Mouse (Mus musculus): ENCODE results near the gene Ctnnd2. TPM values are rescaled to one million over a fixed set of nuclear protein-coding genes. Genes with fewer than 3 reads are reported as not detected.

Ctnnd2 gene
- total RNA-seq, 2 experiments from 2014 or later = 285 to 297 TPM

DNA sequence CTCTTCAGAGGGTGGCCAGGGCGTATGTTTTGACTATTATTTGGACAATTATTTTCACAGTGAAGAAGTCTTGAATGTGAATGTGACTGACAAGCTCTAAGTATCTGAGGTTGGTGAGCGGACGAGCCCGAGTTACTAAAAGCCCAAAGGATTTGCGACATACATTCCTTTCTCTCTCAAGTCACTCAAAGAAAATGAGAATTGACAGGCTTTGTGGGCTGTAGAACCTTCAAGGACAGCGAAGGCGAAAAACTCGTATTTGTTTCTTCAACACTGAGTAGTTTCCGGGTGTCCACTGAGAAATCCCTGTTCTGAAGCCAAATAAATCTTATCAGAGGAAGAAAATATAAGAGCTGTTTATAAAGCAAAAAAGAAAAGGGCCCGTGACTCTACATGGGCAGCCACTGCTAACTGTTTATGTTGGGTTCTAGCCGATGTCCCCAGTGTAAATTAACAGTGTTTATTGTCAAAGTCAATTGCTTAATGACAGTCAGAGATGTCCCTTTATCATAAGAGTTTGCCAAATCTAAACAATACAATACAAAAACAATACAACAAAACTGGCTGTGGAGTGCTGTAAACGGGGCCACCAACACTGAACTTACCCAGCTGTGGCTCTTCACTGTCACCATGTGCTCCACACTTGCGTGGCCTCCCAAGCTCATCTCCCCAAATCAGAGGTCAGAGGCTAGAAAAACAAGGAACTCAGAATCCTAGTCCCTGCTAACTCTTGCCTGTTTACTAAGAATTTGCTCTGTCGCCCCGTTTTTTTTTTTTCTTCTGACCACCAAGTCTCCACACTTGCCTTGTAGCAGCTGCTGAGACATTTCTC is 818.2 kb downstream of the Ctnnd2 start:
- DNase-seq (ENCODE audit: extremely low spot score in 1 of 2, low spot score in 2 of 2) = no peak
- intact Hi-C loops (cut with DNase I) = no loop called here

GRCm38 (mm10) chr15:30992357-30992756 is 820.0 kb downstream of the Ctnnd2 start:
- intact Hi-C loops (cut with DNase I) = no loop called here
- DNase-seq (ENCODE audit: extremely low spot score in 1 of 2, low spot score in 2 of 2) = no peak

DNA sequence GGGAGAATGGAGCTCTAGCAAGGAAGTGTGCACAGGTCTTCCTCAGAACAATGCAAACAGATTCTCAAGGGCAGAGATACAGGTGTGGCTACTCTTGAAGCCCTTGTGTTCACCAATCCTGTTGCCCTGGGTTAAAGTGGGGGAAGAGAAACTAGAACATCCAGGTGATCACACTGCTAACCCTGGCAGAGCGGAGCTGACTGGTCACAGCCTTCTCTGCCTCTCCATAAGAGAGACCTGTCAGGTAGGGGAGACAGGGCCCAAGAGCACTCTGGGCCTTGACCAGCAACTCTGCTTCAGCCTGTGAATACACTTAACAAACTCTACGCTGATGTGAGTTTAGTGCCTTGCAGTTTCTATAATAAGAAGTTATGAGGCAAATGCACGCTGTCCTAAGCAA is 820.5 kb downstream of the Ctnnd2 start:
- intact Hi-C loops (cut with DNase I) = no loop called here
- no peak for DNase-seq (ENCODE audit: extremely low spot score in 1 of 2, low spot score in 2 of 2)

GRCm38 (mm10) chr15:30995346-30995745 is 823.0 kb downstream of the Ctnnd2 start:
- intact Hi-C loops (cut with DNase I) = no loop called here
- DNase-seq (ENCODE audit: extremely low spot score in 1 of 2, low spot score in 2 of 2) = no peak

DNA sequence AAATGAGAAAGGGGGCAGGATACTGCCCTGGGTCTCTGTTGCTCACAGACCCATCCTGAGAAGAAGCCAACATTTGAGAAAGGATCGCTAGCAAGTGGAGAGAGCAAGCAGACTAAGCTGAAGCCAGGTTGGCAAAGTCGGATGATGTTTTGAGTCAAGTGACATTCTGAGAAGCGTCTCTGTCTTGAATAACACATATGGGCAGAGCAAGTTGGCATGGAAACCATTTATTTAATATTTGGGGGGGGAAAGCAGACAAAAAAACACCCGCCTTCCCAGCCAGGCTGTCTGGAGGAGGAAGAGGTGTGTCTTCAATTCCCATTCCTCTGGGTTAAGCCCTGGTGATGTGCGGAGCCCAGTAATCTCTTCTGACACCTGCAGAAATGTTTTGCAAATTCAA is 832.1 kb downstream of the Ctnnd2 start:
- intact Hi-C loops (cut with DNase I) = no loop called here
- DNase-seq (ENCODE audit: extremely low spot score in 1 of 2, low spot score in 2 of 2) = no peak

- intact Hi-C loops (cut with DNase I) = no loop called here
Measured at GRCm38 (mm10) chr15:31004976-31005375, 832.6 kb downstream of the Ctnnd2 start.

GRCm38 (mm10) chr15:31006050-31006824 is 833.8 kb downstream of the Ctnnd2 start:
- intact Hi-C loops (cut with DNase I) = no loop called here
- DNase-seq (ENCODE audit: extremely low spot score in 1 of 2, low spot score in 2 of 2) = no peak

More at GRCm38 (mm10) chr15:31004976-31005375, 832.6 kb downstream of the Ctnnd2 start:
- no peak for DNase-seq (ENCODE audit: extremely low spot score in 1 of 2, low spot score in 2 of 2)

DNA sequence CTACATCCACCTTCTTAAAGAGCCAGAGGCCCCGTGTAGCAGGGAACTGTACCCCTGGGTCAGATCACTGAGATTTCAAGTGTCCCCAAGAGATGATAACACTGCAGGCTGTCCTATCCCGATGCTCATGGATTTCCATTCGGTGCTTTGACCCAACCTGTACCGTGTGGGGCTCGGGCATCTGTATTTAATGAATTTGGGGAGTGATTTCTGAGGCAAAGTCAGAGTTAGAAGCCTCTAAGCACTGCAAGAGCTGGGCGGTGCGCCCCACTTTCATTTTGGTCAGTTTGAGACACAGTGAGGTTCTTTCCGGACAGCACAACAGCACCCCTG is 834.4 kb downstream of the Ctnnd2 start:
- intact Hi-C loops (cut with DNase I) = no loop called here
- no peak for DNase-seq (ENCODE audit: extremely low spot score in 1 of 2, low spot score in 2 of 2)

DNA sequence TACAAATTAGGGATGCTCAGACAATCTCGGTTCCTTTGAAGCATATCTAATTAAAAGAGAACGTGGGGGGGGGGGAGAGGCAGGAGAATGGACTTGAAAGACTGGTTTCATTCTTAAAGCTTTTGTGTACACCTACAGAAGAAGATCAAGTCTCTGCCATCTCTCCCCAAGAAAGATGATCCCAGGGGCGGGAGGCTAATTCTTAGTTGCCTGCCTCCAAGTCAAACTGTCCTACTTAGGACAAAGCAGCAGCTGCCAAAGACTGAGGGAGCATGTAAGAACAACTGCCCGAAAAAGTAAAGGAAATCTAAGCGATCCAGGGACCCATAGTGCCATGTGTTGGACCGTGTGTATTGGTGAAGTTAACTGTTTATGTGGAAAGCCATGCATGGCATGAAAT is 836.2 kb downstream of the Ctnnd2 start:
- no peak for DNase-seq (ENCODE audit: extremely low spot score in 1 of 2, low spot score in 2 of 2)
- intact Hi-C loops (cut with DNase I) = no loop called here

GRCm38 (mm10) chr15:31020769-31021168 is 848.4 kb downstream of the Ctnnd2 start:
- intact Hi-C loops (cut with DNase I) = no loop called here

DNA sequence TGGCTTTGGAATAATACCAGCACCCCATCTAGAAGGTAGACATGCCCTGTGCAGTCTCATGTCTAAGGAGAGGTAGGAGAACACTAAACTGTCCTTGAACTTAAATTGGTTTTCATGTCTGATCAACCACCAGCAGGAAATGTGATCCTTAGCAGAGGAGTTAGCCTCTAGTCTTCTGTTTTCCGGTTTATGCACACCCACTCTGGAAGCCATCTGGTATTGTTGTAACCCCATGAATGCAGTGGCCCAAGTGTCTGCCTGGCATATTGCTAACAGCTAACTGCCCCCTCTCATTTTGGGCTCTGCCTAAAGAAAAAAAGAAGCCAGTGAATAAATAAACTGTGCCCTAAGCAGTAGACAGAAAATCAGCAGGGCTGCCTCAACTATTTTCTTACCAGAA is 849.6 kb downstream of the Ctnnd2 start:
- intact Hi-C loops (cut with DNase I) = no loop called here
- DNase-seq (ENCODE audit: extremely low spot score in 1 of 2, low spot score in 2 of 2) = no peak

More at GRCm38 (mm10) chr15:31020769-31021168, 848.4 kb downstream of the Ctnnd2 start:
- DNase-seq (ENCODE audit: extremely low spot score in 1 of 2, low spot score in 2 of 2) = no peak

DNA sequence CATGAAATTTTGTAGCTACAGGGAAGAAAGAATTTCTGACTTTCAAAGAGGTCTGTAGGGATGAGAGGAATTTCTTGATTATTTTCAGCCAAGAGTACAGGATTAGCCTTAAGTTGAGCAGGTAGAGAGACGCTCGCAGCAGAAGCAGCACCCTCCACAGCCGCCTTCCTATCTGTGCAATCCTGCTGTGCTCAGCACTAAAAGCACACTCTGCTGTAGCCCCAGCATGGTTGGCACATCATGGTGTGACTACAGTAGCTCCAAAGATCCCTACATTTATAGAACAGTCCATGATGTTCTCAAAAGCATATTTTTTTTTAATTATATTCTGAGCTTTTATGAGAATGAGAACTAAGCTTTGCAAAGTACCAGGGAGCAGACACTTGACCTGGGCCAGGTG is 850.1 kb downstream of the Ctnnd2 start:
- intact Hi-C loops (cut with DNase I) = no loop called here
- no peak for DNase-seq (ENCODE audit: extremely low spot score in 1 of 2, low spot score in 2 of 2)

- intact Hi-C loops (cut with DNase I) = no loop called here
- no peak for DNase-seq (ENCODE audit: extremely low spot score in 1 of 2, low spot score in 2 of 2)
Measured at GRCm38 (mm10) chr15:31023766-31024165, 851.4 kb downstream of the Ctnnd2 start.

- DNase-seq (ENCODE audit: extremely low spot score in 1 of 2, low spot score in 2 of 2) = no peak
- intact Hi-C loops (cut with DNase I) = no loop called here
Measured at GRCm38 (mm10) chr15:31027448-31028230, 855.2 kb downstream of the Ctnnd2 start.

- no peak for DNase-seq (ENCODE audit: extremely low spot score in 1 of 2, low spot score in 2 of 2)
- intact Hi-C loops (cut with DNase I) = no loop called here
Measured at GRCm38 (mm10) chr15:31044983-31045382, 872.6 kb downstream of the Ctnnd2 start.

GRCm38 (mm10) chr15:31051496-31051895 is 879.1 kb downstream of the Ctnnd2 start:
- intact Hi-C loops (cut with DNase I) = no loop called here
- DNase-seq (ENCODE audit: extremely low spot score in 1 of 2, low spot score in 2 of 2) = no peak

DNA sequence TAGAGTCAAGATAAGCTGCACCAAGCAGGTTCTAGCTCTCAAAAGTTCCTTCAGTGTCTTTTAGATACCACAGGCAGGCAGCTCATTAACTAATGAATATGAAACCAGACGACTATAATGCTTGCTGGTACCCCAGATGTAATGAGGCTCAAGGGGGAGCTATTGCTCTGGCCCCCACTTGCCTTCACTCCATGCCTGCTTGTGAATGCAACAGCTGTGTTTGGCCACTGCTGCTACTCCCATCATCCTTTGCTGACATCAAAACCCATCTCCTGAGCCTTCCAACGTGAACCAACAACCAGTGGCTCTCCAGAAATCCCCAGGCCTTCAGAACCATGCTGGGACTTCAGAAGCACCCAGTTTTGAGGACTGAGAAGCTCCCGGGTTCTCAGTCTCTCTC is 883.8 kb downstream of the Ctnnd2 start:
- intact Hi-C loops (cut with DNase I) = no loop called here
- no peak for DNase-seq (ENCODE audit: extremely low spot score in 1 of 2, low spot score in 2 of 2)

- intact Hi-C loops (cut with DNase I) = no loop called here
- no peak for DNase-seq (ENCODE audit: extremely low spot score in 1 of 2, low spot score in 2 of 2)
Measured at GRCm38 (mm10) chr15:31058315-31058714, 885.9 kb downstream of the Ctnnd2 start.

DNA sequence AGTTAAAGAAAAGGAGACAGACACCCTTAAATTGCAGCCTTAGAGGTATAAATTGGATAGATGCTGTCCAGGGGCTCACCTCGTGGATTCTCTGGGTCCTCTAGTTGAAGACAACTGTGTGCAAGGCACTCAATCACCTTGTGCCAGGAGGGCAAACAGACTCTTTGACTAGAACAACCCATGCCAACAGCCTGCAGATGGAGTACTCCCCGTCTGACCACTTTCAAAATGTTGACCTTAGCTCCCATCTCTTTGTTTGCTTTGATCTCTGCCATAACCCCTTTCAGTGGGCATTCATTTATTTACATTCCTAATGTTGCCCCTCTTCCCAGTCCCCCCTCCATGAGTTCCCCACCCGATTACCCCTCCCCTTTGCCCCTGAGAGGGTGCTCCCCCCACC is 891.3 kb downstream of the Ctnnd2 start:
- intact Hi-C loops (cut with DNase I) = no loop called here
- no peak for DNase-seq (ENCODE audit: extremely low spot score in 1 of 2, low spot score in 2 of 2)

Data from left cerebral cortex, postnatal 10 days (tissue).